ENCODE assay signal across 36 mouse cellular contexts in genomic region chr14:117309997-117310520, GRCm38 (mm10).
"Had no signal": no experiment of that assay in that cellular context is flagged by ENCODE, and none has a peak within 500 bp of the region (broad histone marks: within the 10 kb centered on the region; RNA-seq: fewer than 3 reads in every experiment).

No protein-coding gene starts in this region.

- H3K4me3 ChIP-seq: heart, adult 2 months; heart, embryonic 10.5 days; heart, embryonic 12.5 days; heart, embryonic 13.5 days; heart, embryonic 15.5 days; hindbrain, embryonic 10.5 days; hindbrain, embryonic 12.5 days; hindbrain, embryonic 13.5 days; hindbrain, embryonic 15.5 days; intestine, embryonic 15.5 days; kidney, embryonic 15.5 days; layer of hippocampus, adult 2 months had no signal

- H3K4me1 ChIP-seq: hindbrain, embryonic 12.5 days; hindbrain, embryonic 13.5 days; hindbrain, embryonic 15.5 days; intestine, embryonic 15.5 days; kidney, embryonic 15.5 days had no signal

- H3K9ac ChIP-seq: heart, embryonic 12.5 days; heart, embryonic 13.5 days; heart, embryonic 15.5 days; hindbrain, embryonic 12.5 days; hindbrain, embryonic 13.5 days; hindbrain, embryonic 14.5 days; hindbrain, embryonic 15.5 days; intestine, embryonic 15.5 days; kidney, embryonic 15.5 days had no signal

- H3K9me3 ChIP-seq: heart, embryonic 10.5 days; heart, embryonic 12.5 days; heart, embryonic 13.5 days; heart, embryonic 15.5 days; hindbrain, embryonic 10.5 days; hindbrain, embryonic 12.5 days; hindbrain, embryonic 13.5 days; hindbrain, embryonic 15.5 days; intestine, embryonic 15.5 days; kidney, embryonic 15.5 days had no signal

- H3K4me2 ChIP-seq: heart, embryonic 11.5 days; heart, embryonic 12.5 days; heart, embryonic 13.5 days; heart, embryonic 15.5 days; hindbrain, embryonic 12.5 days; hindbrain, embryonic 13.5 days; hindbrain, embryonic 14.5 days; hindbrain, embryonic 15.5 days; intestine, embryonic 15.5 days; kidney, embryonic 15.5 days had no signal

- H3K36me3 ChIP-seq: heart, embryonic 10.5 days; heart, embryonic 12.5 days; heart, embryonic 13.5 days; heart, embryonic 15.5 days; hindbrain, embryonic 10.5 days; hindbrain, embryonic 12.5 days; hindbrain, embryonic 13.5 days; hindbrain, embryonic 15.5 days; intestine, embryonic 15.5 days; kidney, embryonic 15.5 days had no signal

- H3K27me3 ChIP-seq: heart, embryonic 12.5 days; heart, embryonic 13.5 days; heart, embryonic 15.5 days; hindbrain, embryonic 12.5 days; hindbrain, embryonic 13.5 days; hindbrain, embryonic 15.5 days; intestine, embryonic 15.5 days; kidney, embryonic 15.5 days had no signal

- ATAC-seq: hindbrain, embryonic 16.5 days; hindbrain, postnatal 0 days; inflammation-experienced regulatory T-cells, adult 6 months; intestine, embryonic 15.5 days; intestine, embryonic 16.5 days; intestine, postnatal 0 days had no signal

- DNase-seq: heart, adult 2 months; heart, postnatal 10 days; heart, postnatal 14 days; heart, postnatal 36 days; heart, postnatal 4 days; kidney, adult 11 months; kidney, adult 18-20 months; kidney, adult 2 months; kidney, adult 8-10 months; kidney, adult 9 months; kidney, postnatal 10 days; kidney, postnatal 14 days; kidney, postnatal 25 days; kidney, postnatal 36 days; kidney, postnatal 4 days; layer of hippocampus, adult 9-11 months; layer of hippocampus, postnatal 36 days had no signal

- H3K27ac ChIP-seq: heart, adult 2 months; heart, embryonic 10.5 days; heart, embryonic 13.5 days; heart, embryonic 15.5 days; hindbrain, embryonic 10.5 days; hindbrain, embryonic 12.5 days; hindbrain, embryonic 13.5 days; hindbrain, embryonic 14.5 days; hindbrain, embryonic 15.5 days; hindbrain, postnatal 0 days; intestine, embryonic 15.5 days; kidney, embryonic 15.5 days; kidney, postnatal 0 days; layer of hippocampus, adult 2 months had no signal
